Mouse (Mus musculus): ENCODE measurements around the gene 1700034J05Rik. TPM values are rescaled to one million over a fixed set of nuclear protein-coding genes. Genes with fewer than 3 reads are reported as not detected.

The 1700034J05Rik gene
- total and polyA plus RNA-seq, 3 experiments, result not detected

DNA sequence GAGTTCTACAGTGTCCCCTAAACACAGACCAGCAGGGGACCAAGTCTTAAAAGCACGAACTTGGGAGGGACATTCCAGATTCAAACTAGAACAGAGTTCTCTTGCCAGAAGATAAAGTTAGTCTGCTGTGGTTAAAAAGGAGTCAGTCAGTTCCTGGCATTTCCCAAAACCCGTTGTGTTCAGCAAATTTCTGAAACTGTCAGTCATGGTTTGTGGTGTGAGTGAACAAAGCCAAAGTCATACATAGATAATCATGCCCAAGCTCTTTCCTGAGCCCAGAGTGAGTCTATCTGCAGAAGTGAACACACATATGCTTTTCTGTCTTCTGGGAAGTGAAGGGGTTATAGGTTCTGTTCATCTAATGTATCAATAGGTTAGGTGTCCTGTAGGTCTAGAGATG is 45.4 kb downstream of the 1700034J05Rik start:
- DNase-seq, result no peak
- no peaks in the 10 kb centered on the region for H3K27me3 ChIP-seq (ENCODE audit: control insufficient read depth, insufficient read depth, low read length)
- no peak overlapping the region for H3K4me3 ChIP-seq
- peaks cover 39% of the 10 kb centered on the region for H3K4me1 ChIP-seq (ENCODE audit: control insufficient read depth, insufficient read depth, low read length)
- H3K79me2 ChIP-seq (replicated peaks; ENCODE audit: control insufficient read depth, insufficient read depth, low read length), result peaks cover 9% of the 10 kb centered on the region
- H3K9ac ChIP-seq (ENCODE audit: low read depth, low read length), result no peak overlapping the region
- 36% methylated on average over 2 of the region's 2 CpGs for WGBS
- TF ChIP-seq EP300 (IDR thresholded peaks at IDR 0.05; ENCODE audit: insufficient read depth, low read depth, low read length) (no peak), POLR2A (IDR thresholded peaks at IDR 0.05; ENCODE audit: insufficient read depth, low read depth, low read length) (no peak), CTCF (IDR thresholded peaks at IDR 0.05) (no peak)
- H3K36me3 ChIP-seq (ENCODE audit: control insufficient read depth, insufficient read depth, low read length), result peaks cover 51% of the 10 kb centered on the region
- intact Hi-C loops (cut with DNase I), result no loop called here
- peak overlapping the region; percentile 34 for H3K27ac ChIP-seq

DNA sequence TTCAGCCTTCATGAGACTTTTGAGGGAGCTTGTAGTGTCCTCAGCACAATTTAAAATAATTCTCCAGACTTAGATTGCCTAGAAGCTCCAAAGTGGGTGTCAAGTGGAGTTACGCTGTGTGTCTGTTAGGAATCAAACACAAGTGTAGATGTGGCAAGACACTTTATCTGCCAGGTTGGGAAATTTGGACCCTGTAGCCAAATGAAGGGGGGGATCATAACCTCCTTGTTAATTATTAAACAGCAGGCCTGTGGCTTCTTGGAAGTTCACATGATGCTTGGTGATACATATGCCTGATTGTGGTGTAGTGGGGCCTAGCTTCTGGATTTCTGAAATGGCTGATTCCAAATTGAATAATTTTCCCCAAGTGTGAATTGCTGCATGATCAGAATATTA is 46.4 kb downstream of the 1700034J05Rik start:
- DNase-seq, result no peak
- Histone ChIP-seq H3K79me2 (replicated peaks; ENCODE audit: control insufficient read depth, insufficient read depth, low read length) (peaks cover 9% of the 10 kb centered on the region), H3K4me3 (no peak overlapping the region), H3K27ac (peak overlapping the region; percentile 3; the same call in 1 of the 2 replicates), H3K36me3 (ENCODE audit: control insufficient read depth, insufficient read depth, low read length) (peaks cover 51% of the 10 kb centered on the region), H3K9ac (ENCODE audit: low read depth, low read length) (no peak overlapping the region), H3K4me1 (ENCODE audit: control insufficient read depth, insufficient read depth, low read length) (peaks cover 36% of the 10 kb centered on the region), H3K27me3 (ENCODE audit: control insufficient read depth, insufficient read depth, low read length) (no peaks in the 10 kb centered on the region)
- TF ChIP-seq EP300 (IDR thresholded peaks at IDR 0.05; ENCODE audit: insufficient read depth, low read depth, low read length) (no peak), POLR2A (IDR thresholded peaks at IDR 0.05; ENCODE audit: insufficient read depth, low read depth, low read length) (no peak), CTCF (IDR thresholded peaks at IDR 0.05) (no peak)
- 88% methylated on average over 1 of the region's 1 CpGs for WGBS
- intact Hi-C loops (cut with DNase I), result no loop called here

DNA sequence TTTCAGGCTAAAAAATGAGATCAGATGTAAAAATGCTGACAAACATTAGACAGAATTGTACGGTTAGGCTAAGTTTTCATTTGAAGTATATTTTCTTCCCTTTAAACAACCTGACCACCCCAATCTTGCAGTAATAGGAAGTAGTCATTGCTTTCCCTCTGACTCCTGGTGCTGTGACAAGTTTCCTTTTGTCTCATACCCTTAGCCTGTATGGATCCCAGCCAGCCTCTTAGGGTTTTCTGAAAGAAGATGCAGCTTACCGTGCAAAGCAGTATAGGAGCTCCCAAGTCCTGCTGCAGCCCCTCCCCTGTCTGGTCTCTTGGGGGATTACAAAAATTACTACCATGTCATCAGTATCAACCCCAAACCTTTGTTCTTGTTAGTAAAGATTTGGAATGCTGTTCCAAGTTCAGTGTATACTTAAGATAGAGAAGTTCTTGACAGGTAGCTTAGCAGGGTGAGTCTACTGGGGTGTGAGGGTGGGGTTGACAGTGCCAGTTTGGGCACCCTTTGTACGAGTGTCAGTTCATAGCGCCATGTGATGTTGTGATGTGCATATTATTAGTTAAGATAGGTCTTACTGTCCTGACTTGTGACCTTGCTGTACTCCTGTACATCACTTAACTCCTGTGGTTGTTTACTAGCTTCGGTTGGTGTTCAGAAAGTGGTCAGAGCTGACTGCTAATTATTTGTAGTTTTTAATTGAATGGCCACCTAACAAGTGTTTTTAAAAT is 47.0 kb downstream of the 1700034J05Rik start:
- Histone ChIP-seq H3K27me3 (ENCODE audit: control insufficient read depth, insufficient read depth, low read length) (no peaks in the 10 kb centered on the region), H3K27ac (peak overlapping the region; percentile 6; the same call in 1 of the 2 replicates), H3K4me3 (no peak overlapping the region), H3K79me2 (replicated peaks; ENCODE audit: control insufficient read depth, insufficient read depth, low read length) (peaks cover 9% of the 10 kb centered on the region), H3K9ac (ENCODE audit: low read depth, low read length) (no peak overlapping the region), H3K4me1 (ENCODE audit: control insufficient read depth, insufficient read depth, low read length) (peaks cover 33% of the 10 kb centered on the region), H3K36me3 (ENCODE audit: control insufficient read depth, insufficient read depth, low read length) (peaks cover 45% of the 10 kb centered on the region)
- no peak for DNase-seq
- no peak for TF ChIP-seq EP300 (IDR thresholded peaks at IDR 0.05; ENCODE audit: insufficient read depth, low read depth, low read length)
- no peak for TF ChIP-seq CTCF (IDR thresholded peaks at IDR 0.05)
- TF ChIP-seq POLR2A (IDR thresholded peaks at IDR 0.05; ENCODE audit: insufficient read depth, low read depth, low read length), result no peak
- intact Hi-C loops (cut with DNase I), result no loop called here
- WGBS, result 54% methylated on average over 5 of the region's 5 CpGs

DNA sequence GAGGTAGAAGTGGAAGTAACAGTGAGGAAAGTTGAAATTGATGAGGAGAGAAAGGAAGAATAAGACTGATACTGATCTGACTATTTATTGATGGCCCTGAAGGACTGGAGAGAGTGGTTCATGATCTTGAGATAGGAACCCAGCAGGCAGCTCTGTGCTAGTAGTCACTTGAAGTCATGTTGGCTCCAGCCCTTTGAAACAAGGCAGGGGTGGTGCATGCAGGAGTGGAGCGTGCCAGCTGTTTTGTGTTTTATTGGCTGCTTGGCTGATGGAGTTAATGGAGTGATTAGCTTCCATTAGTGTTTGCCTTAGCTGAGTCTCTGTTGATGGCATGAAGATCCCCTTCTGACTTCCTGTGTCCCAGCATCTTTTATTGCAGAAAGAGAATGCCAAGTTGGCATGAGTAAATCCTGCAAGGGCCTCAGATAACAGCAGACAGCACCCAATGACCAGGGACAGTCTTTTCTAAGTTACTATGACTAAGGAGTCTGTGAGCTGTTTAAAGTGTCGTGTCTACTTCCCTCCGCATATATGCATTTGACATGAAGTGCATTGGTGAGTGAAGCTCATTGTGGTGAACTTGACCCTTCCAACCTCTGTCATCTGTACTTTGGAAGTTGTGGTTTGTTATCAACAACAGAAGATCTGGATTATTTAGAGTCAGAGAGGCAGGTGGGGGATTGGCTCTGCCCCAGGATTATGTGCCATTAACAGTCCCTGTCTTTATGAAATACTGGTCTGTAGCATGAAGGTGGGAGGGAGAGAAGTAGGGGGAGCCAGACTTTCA is 48.0 kb downstream of the 1700034J05Rik start:
- WGBS, result 72% methylated on average over 3 of the region's 3 CpGs

DNA sequence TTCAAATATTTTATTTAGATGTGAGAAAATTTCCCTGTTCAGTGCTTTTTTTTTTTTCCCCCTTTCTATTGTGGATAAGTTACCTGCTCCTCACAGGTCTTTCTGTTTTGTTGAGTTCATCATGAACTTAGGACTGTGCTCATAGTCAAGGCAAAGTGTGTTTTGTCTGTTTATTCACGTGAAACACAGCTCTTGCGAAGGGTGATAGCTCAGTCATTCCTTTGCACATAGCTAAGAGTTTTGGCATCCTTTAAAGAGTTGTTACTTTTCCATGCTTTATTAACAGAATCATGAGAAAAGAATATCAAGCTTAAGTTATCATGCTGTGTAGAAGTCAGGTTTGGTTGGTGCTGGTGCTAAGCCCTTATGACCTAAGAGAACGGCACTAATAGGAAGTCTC is 49.5 kb downstream of the 1700034J05Rik start:
- Histone ChIP-seq H3K79me2 (replicated peaks; ENCODE audit: control insufficient read depth, insufficient read depth, low read length) (peaks cover 9% of the 10 kb centered on the region), H3K4me3 (no peak overlapping the region), H3K27ac (no peak overlapping the region), H3K36me3 (ENCODE audit: control insufficient read depth, insufficient read depth, low read length) (peaks cover 37% of the 10 kb centered on the region), H3K9ac (ENCODE audit: low read depth, low read length) (no peak overlapping the region), H3K4me1 (ENCODE audit: control insufficient read depth, insufficient read depth, low read length) (peaks cover 26% of the 10 kb centered on the region), H3K27me3 (ENCODE audit: control insufficient read depth, insufficient read depth, low read length) (no peaks in the 10 kb centered on the region)
- no peak for DNase-seq
- intact Hi-C loops (cut with DNase I), result loop anchor here (5.0 kb wide), 1 partner anchor 43 kb away; no protein-coding TSS in a partner anchor
- TF ChIP-seq CTCF (IDR thresholded peaks at IDR 0.05), result no peak
- no peak for TF ChIP-seq EP300 (IDR thresholded peaks at IDR 0.05; ENCODE audit: insufficient read depth, low read depth, low read length)
- no peak for TF ChIP-seq POLR2A (IDR thresholded peaks at IDR 0.05; ENCODE audit: insufficient read depth, low read depth, low read length)
- 64% methylated on average over 3 of the region's 3 CpGs for WGBS

More for the DNA sequence above, 48.0 kb downstream of the 1700034J05Rik start:
- Histone ChIP-seq H3K4me1 (ENCODE audit: control insufficient read depth, insufficient read depth, low read length) (peaks cover 29% of the 10 kb centered on the region), H3K9ac (ENCODE audit: low read depth, low read length) (no peak overlapping the region), H3K27me3 (ENCODE audit: control insufficient read depth, insufficient read depth, low read length) (no peaks in the 10 kb centered on the region), H3K36me3 (ENCODE audit: control insufficient read depth, insufficient read depth, low read length) (peaks cover 39% of the 10 kb centered on the region), H3K79me2 (replicated peaks; ENCODE audit: control insufficient read depth, insufficient read depth, low read length) (peaks cover 9% of the 10 kb centered on the region), H3K4me3 (no peak overlapping the region), H3K27ac (peak overlapping the region; percentile 3; the same call in 1 of the 2 replicates)
- no peak for TF ChIP-seq POLR2A (IDR thresholded peaks at IDR 0.05; ENCODE audit: insufficient read depth, low read depth, low read length)
- no peak for TF ChIP-seq EP300 (IDR thresholded peaks at IDR 0.05; ENCODE audit: insufficient read depth, low read depth, low read length)
- no peak for TF ChIP-seq CTCF (IDR thresholded peaks at IDR 0.05)
- no peak for DNase-seq
- intact Hi-C loops (cut with DNase I), result no loop called here

Measured in heart, adult 2 months (tissue).